Mouse (Mus musculus): ENCODE results near the gene Gm21882. TPM values are rescaled to one million over a fixed set of nuclear protein-coding genes. Genes with fewer than 3 reads are reported as not detected.
"Not testable (repeated sequence)": the region's sequence is repeated elsewhere in the genome, so short reads cannot be mapped to it uniquely, and the experiment has no call there.

Gene Gm21882
- polyA plus RNA-seq (2014; fragmentation: Nextera tagmentation; extraction: Ambion mirVana) = not detected in 2 replicates

GRCm38 (mm10) chrY:40381423-40381822 is at the start of gene Gm21882:
TSS of gene Gm21882 (minus strand) at chrY:40381523.
- not testable (repeated sequence) for H3K4me1 ChIP-seq (ENCODE audit: control insufficient read depth, insufficient read depth, low read length); H3K9me3 ChIP-seq (ENCODE audit: control insufficient read depth, low read length); ATAC-seq (ENCODE audit: low FRiP score, low TSS enrichment); H3K4me2 ChIP-seq (replicated peaks; ENCODE audit: low read depth, low read length); H3K4me3 ChIP-seq (ENCODE audit: low read length); H3K9ac ChIP-seq (ENCODE audit: low read depth, low read length); H3K27ac ChIP-seq (ENCODE audit: low read depth, low read length); H3K36me3 ChIP-seq (ENCODE audit: control insufficient read depth, insufficient read depth, low read length); H3K27me3 ChIP-seq (ENCODE audit: control insufficient read depth, insufficient read depth, low read length)
- WGBS = no CpG with 5 or more reads among the region's 1 CpGs

Other genes with a start within 250 kb of the Gm21882 start
- not detected in 2 replicates for gene Gm21865, start 64.6 kb downstream of the Gm21882 start, polyA plus RNA-seq (2014; fragmentation: Nextera tagmentation; extraction: Ambion mirVana)